Mouse (Mus musculus) C2C12 (cell line): ENCODE results near the gene Cenpu.

Source experiments
- CEBPB ChIP-seq: IDR thresholded peaks from one replicate; pipeline ENCODE4 v1.6.1; 2011; ENCODE audit warnings: low read depth, mild to moderate bottlenecking, control low read depth, moderate library complexity
- CTCF ChIP-seq: IDR thresholded peaks from one replicate; pipeline ENCODE4 v1.5.1; 2011; ENCODE audit not compliant: control insufficient read depth, insufficient read depth, insufficient read length
- FOSL1 ChIP-seq: IDR thresholded peaks from one replicate; pipeline ENCODE4 v1.8.0; 2011; ENCODE audit warnings: mild to moderate bottlenecking, low read length; ENCODE audit not compliant: poor library complexity, insufficient read depth, severe bottlenecking
- MAX ChIP-seq: IDR thresholded peaks from one replicate; pipeline ENCODE4 v1.6.1; 2011; ENCODE audit warnings: mild to moderate bottlenecking, control low read depth
- MYOD1 ChIP-seq: IDR thresholded peaks from one replicate; pipeline ENCODE4 v1.6.1; 2011; ENCODE audit warnings: low read depth; ENCODE audit not compliant: control insufficient read depth, insufficient read length
- MYOG ChIP-seq: IDR thresholded peaks from one replicate; pipeline ENCODE4 v1.6.1; 2011; ENCODE audit not compliant: control insufficient read depth, insufficient read length; ENCODE audit errors: extremely low read depth
- USF1 ChIP-seq: IDR thresholded peaks from one replicate; pipeline ENCODE4 v1.6.1; 2011; ENCODE audit warnings: low read depth, mild to moderate bottlenecking, control low read depth, moderate library complexity

DNA sequence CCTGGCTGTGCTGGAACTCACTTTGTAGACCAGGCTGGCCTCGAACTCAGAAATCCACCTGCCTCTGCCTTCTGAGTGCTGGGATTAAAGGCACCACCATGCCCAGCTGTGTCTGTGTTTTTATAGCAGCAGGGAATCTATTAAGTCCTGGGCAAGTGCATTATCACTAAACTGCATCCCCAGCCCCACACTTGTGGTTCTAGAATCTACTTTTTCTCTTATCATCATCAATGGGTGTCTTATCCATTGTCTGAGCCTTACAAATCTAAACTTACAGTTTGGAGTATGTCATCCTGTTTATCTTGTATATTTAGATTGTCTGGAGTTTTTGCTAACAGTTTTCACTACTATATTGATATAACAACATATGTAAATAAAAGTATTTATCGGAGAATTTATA is 36.8 kb downstream of the Cenpu start:
- TF ChIP-seq CTCF, result no peak
- TF ChIP-seq MAX, result no peak
- no peak for TF ChIP-seq USF1
- no peak for TF ChIP-seq CEBPB
- no peak for TF ChIP-seq MYOD1
- no peak for TF ChIP-seq MYOG
- no peak for TF ChIP-seq FOSL1
